ENCODE assay signal across 8 mouse cellular contexts in the genomic region with DNA sequence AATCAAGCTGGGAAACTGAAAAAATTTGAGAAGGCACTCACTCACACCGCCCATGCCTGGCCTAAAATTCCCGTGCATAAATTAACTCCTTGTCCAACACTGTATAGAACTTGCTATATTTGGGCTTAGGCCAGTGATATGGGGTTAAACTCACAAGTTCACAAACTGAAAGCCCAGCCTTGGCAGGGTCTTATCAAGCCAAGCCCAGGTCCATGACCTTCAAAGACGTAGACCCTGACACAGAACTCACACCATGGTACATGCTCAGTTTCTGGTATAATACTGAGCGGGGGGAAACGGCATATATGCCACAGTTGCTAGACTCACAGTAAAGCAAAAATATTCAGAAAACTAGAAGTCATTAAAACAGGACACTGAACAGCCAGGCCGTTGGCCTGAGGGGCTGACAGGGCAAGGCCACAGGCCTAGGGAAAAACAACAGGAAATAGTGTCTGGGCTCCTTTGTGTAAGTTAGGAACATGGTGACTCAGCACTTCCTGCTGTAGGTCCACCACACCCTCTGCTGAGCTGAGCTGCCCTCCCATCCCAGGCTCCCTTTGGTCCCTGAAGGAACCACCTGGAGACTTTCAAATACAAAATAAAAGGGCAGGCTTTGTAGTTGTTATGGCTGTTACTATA. TPM values are rescaled to one million over a fixed set of nuclear protein-coding genes. Genes with fewer than 3 reads are reported as not detected.
DNase-seq lines count a peak whose midpoint lies in the region; ATAC-seq and TF ChIP-seq lines count a peak whose summit lies in the region.

No protein-coding gene starts in this region.

- WGBS in liver, embryonic 15.5 days (ENCODE audit: insufficient replicate concordance): 22% methylated on average over 6 of the region's 6 CpGs
- 73% methylated on average over 6 of the region's 6 CpGs for WGBS in stomach, postnatal 0 days

- H3K9ac ChIP-seq in liver, embryonic 15.5 days: peak overlapping the region; percentile 35; the same call in 1 of the 2 replicates
- no peak overlapping the region for H3K9ac ChIP-seq in stomach, postnatal 0 days (ENCODE audit: low read length)

- no peaks in the 10 kb centered on the region for H3K27me3 ChIP-seq in liver, embryonic 15.5 days
- no peaks in the 10 kb centered on the region for H3K27me3 ChIP-seq in stomach, postnatal 0 days (ENCODE audit: control insufficient read depth, insufficient read depth, low read length)

- intact Hi-C loops in left cerebral cortex, adult 2 months (cut with DNase I): no loop called here

- DNase-seq in left cerebral cortex, adult 2 months (ENCODE audit: extremely low spot score in 1 of 2, low spot score in 2 of 2): no peak
- no peak for DNase-seq in left cerebral cortex, adult 8-10 months (ENCODE audit: low spot score in 2 of 2)
- peak; percentile 33 for DNase-seq in stomach, postnatal 0 days (ENCODE audit: low spot score)
- no peak for DNase-seq in layer of hippocampus, postnatal 10 days (ENCODE audit: low spot score in 2 of 2)
- DNase-seq in right cerebral cortex, postnatal 25 days: no peak

- no peak overlapping the region for H3K4me3 ChIP-seq in left cerebral cortex, adult 2 months
- H3K4me3 ChIP-seq in liver, embryonic 15.5 days (replicated peaks): no peak overlapping the region
- H3K4me3 ChIP-seq in stomach, postnatal 0 days (ENCODE audit: low read depth, low read length): no peak overlapping the region

- no peaks in the 10 kb centered on the region for H3K36me3 ChIP-seq in liver, embryonic 15.5 days (replicated peaks)
- H3K36me3 ChIP-seq in stomach, postnatal 0 days (ENCODE audit: control insufficient read depth, insufficient read depth, low read length): no peaks in the 10 kb centered on the region

- peak; percentile 29 for TF ChIP-seq EP300 in stomach, postnatal 0 days (optimal IDR thresholded peaks at IDR 0.05)

- no peak for TF ChIP-seq CTCF in left cerebral cortex, adult 2 months (IDR thresholded peaks at IDR 0.05)
- no peak for TF ChIP-seq CTCF in stomach, postnatal 0 days (IDR thresholded peaks at IDR 0.05; ENCODE audit: low read depth)

- peak overlapping the region; percentile 64 for H3K4me2 ChIP-seq in liver, embryonic 15.5 days
- no peak overlapping the region for H3K4me2 ChIP-seq in stomach, postnatal 0 days (replicated peaks; ENCODE audit: low read depth)

- H3K9me3 ChIP-seq in liver, embryonic 15.5 days (replicated peaks): no peaks in the 10 kb centered on the region
- no peaks in the 10 kb centered on the region for H3K9me3 ChIP-seq in stomach, postnatal 0 days (ENCODE audit: control insufficient read depth, low read length)

- H3K4me1 ChIP-seq in liver, embryonic 15.5 days (replicated peaks): peaks cover 42% of the 10 kb centered on the region
- H3K4me1 ChIP-seq in stomach, postnatal 0 days (replicated peaks; ENCODE audit: control insufficient read depth, insufficient read depth): no peaks in the 10 kb centered on the region

- H3K27ac ChIP-seq in left cerebral cortex, adult 2 months: peak overlapping the region; percentile 92
- H3K27ac ChIP-seq in liver, embryonic 15.5 days (replicated peaks): peak overlapping the region; percentile 79
- peak overlapping the region; percentile 18; the same call in 1 of the 2 replicates for H3K27ac ChIP-seq in stomach, postnatal 0 days (replicated peaks)

- peak; percentile 65 for ATAC-seq in common myeloid progenitor, adult 5-6 weeks (replicated peaks; ENCODE audit: low read depth, poor library complexity, severe bottlenecking)
- peak; percentile 63 to 69 for ATAC-seq in hematopoietic stem cell, adult 5-6 weeks (replicated peaks in 1 of 2; ENCODE audit: insufficient read depth in 1 of 2, low FRiP score in 2 of 2, low TSS enrichment in 1 of 2, low read depth in 1 of 2, poor library complexity in 2 of 2, severe bottlenecking in 2 of 2)
- ATAC-seq in liver, embryonic 15.5 days (ENCODE audit: insufficient read depth): peak; percentile 89
- peak; percentile 93 for ATAC-seq in stomach, postnatal 0 days (ENCODE audit: low FRiP score, low TSS enrichment)

RNA-seq across cellular contexts. Expression of a gene that starts 12.3 kb away (rescaled TPM):
- total RNA-seq in left cerebral cortex, adult 2 months (2021): 10 to 100 TPM; 21.4 to 23.4 TPM
- 10 to 100 TPM; 19.8 to 25.0 (median 21.4) TPM for total RNA-seq in left cerebral cortex, adult 8-10 months (2022)
- 0.27 and 1.2 TPM in 2 replicates for total RNA-seq in common myeloid progenitor, adult 5-6 weeks (2017)
- 0.81 and 3.4 TPM in 2 replicates for total RNA-seq in hematopoietic stem cell, adult 5-6 weeks (2017)
- 0.18 and 0.36 TPM in 2 replicates for polyA plus RNA-seq in liver, embryonic 15.5 days (2015; fragmentation: Nextera tagmentation; extraction: Ambion mirVana)
- polyA plus RNA-seq in stomach, postnatal 0 days (2015; fragmentation: Nextera tagmentation; extraction: Ambion mirVana): 0.12 TPM in 1 of 2 replicates, not detected in the other
- 10 to 100 TPM; 11.0 to 14.2 TPM for total RNA-seq in layer of hippocampus, postnatal 10 days (2021)

Comparison
In these comparisons a context has a peak if more than half of its experiments do, and no peak if none do; other contexts are left out.
1. H3K27ac ChIP-seq: peak in every context shown above with its lines; median percentile 92 in left cerebral cortex, adult 2 months; 79 in liver, embryonic 15.5 days; 18 in stomach, postnatal 0 days.